Mouse (Mus musculus): ENCODE measurements around the gene Vmn1r152.
"Not testable (repeated sequence)": the region's sequence is repeated elsewhere in the genome, so short reads cannot be mapped to it uniquely, and the experiment has no call there.

Gene Vmn1r152

GRCm38 (mm10) chr7:22522667-22523066 is at the start of gene Vmn1r152:
Vmn1r152 (plus strand) TSS chr7:22522967.
- not testable (repeated sequence) for DNase-seq

DNA sequence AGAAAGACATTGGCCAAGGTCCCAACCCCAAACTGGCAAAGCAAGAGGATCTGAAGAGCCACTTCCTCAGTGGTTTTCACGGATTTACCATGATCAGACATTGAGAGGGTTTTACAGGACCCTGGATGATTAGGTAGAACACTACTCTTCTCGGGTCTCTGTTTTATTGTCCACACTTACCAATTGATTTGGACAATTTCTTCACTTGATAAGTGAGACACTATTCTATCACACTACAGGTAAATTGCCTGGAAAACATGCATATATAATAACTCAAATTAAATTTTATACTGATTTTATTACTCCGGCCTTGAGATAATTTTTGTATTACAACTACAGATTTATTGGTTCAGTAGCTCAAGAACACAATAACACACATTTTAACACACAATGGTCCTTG is 23.2 kb upstream of the Vmn1r152 start, which contains the start of gene Vmn1r151:
Gene Vmn1r151, minus strand, starts transcription at position 101 of the 400 bp plus-strand sequence.
- DNase-seq: not testable (repeated sequence)

- DNase-seq: not testable (repeated sequence)
These were observed 12.0 kb downstream of the Vmn1r152 start, which contains the start of gene Gm8677 for GRCm38 (mm10) chr7:22534787-22535186. Gm8677 (minus strand) TSS chr7:22534887.

GRCm38 (mm10) chr7:22565243-22565642 is 42.5 kb downstream of the Vmn1r152 start, which contains the start of gene Gm4201:
Gm4201 (minus strand) TSS chr7:22565343.
- not testable (repeated sequence) for DNase-seq

All from lung, postnatal 14 days (tissue).